Mouse (Mus musculus): ENCODE data around the gene Apof.

DNA sequence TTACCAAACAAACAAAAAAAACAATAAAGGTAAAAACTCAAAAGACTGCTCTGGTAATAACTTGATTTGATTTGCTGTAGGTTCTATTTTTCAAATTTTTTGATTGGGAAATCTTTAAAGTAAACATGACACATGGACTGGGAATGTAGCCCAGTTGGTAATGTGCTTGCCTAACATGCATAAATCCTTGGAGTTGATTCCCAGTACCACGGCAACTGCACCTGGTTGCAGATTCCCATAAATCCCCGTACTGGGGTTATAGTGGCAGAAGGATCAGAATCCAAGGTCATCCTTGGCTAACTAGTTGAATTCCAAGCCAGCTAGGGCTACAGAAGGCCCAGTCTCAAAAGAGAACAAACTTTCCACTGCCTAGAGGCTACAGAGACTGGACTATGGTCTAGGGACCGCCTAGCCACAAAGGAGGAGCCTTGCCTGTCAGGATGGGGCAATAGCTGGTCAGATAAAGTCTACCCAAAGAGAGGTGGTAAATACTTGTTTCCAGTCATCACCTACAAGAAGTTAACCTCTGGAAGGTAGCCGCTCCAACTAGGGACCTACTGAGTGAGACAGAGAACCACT is 14.7 kb upstream of the Apof start, which contains the start of gene Apon:
- no peak for TF ChIP-seq CTCF (IDR thresholded peaks at IDR 0.05; ENCODE audit: insufficient read depth, low read depth, low read length)
- no peak for TF ChIP-seq POLR2A (IDR thresholded peaks at IDR 0.05; ENCODE audit: insufficient read depth, low read depth, low read length)
